Mouse (Mus musculus) C2C12 (cell line): ENCODE results near the gene Hspb6.

Source experiments
- CEBPB ChIP-seq: IDR thresholded peaks from one replicate; pipeline ENCODE4 v1.6.1; 2011; ENCODE audit warnings: low read depth, mild to moderate bottlenecking, control low read depth, moderate library complexity
- CTCF ChIP-seq: IDR thresholded peaks from one replicate; pipeline ENCODE4 v1.5.1; 2011; ENCODE audit not compliant: control insufficient read depth, insufficient read depth, insufficient read length
- FOSL1 ChIP-seq: IDR thresholded peaks from one replicate; pipeline ENCODE4 v1.8.0; 2011; ENCODE audit warnings: mild to moderate bottlenecking, low read length; ENCODE audit not compliant: poor library complexity, insufficient read depth, severe bottlenecking
- MAX ChIP-seq: IDR thresholded peaks from one replicate; pipeline ENCODE4 v1.6.1; 2011; ENCODE audit warnings: mild to moderate bottlenecking, control low read depth
- MYOD1 ChIP-seq: IDR thresholded peaks from one replicate; pipeline ENCODE4 v1.6.1; 2011; ENCODE audit warnings: low read depth; ENCODE audit not compliant: control insufficient read depth, insufficient read length
- USF1 ChIP-seq: IDR thresholded peaks from one replicate; pipeline ENCODE4 v1.6.1; 2011; ENCODE audit warnings: low read depth, mild to moderate bottlenecking, control low read depth, moderate library complexity

- no peak for TF ChIP-seq CTCF
- no peak for TF ChIP-seq FOSL1
- no peak for TF ChIP-seq MAX
- TF ChIP-seq USF1 = no peak
- no peak for TF ChIP-seq MYOD1
- no peak for TF ChIP-seq CEBPB
These were observed 44.1 kb downstream of the Hspb6 start for GRCm38 (mm10) chr7:30596093-30596492.
